Mouse (Mus musculus) liver, postnatal 0 days (tissue): ENCODE results near the gene Hnrnpab. TPM values are rescaled to one million over a fixed set of nuclear protein-coding genes. Genes with fewer than 3 reads are reported as not detected.

Experiments used
- ATAC-seq: fragments of 200-750 bp; cut with Nextera tagmentation; 2 replicates; pipeline ENCODE4 v1.8.0; 2017; ENCODE audit warnings: mild to moderate bottlenecking, moderate library complexity
- DNase-seq: peaks from one replicate; pipeline ENCODE4 v3.0.0-alpha.2; 2016
- H3K27ac ChIP-seq: fragments of 300-500 bp; sonication (generic); 2 replicates; pipeline ENCODE4 v1.5.1; 2014; ENCODE audit warnings: antibody characterized with exemption, moderate library complexity, mild to moderate bottlenecking, low read depth
- H3K27me3 ChIP-seq: fragments of 300-500 bp; sonication (generic); 2 replicates; pipeline ENCODE4 v1.6.1; 2014; ENCODE audit warnings: low read length, control low read depth, mixed read lengths; ENCODE audit not compliant: insufficient read depth
- H3K36me3 ChIP-seq: fragments of 300-500 bp; sonication (generic); replicated peaks from 2 replicates; pipeline ENCODE4 v1.6.1; 2014; ENCODE audit warnings: mild to moderate bottlenecking, control low read depth, low read length, moderate library complexity, mixed read lengths; ENCODE audit not compliant: insufficient read depth
- H3K4me1 ChIP-seq: fragments of 300-500 bp; sonication (generic); 2 replicates; pipeline ENCODE4 v1.6.1; 2014; ENCODE audit warnings: antibody characterized with exemption, mild to moderate bottlenecking, control low read depth; ENCODE audit not compliant: insufficient read depth
- H3K4me2 ChIP-seq: fragments of 300-500 bp; sonication (generic); 2 replicates; pipeline ENCODE4 v1.6.1; 2014; ENCODE audit warnings: low read depth, mild to moderate bottlenecking, low read length, moderate library complexity, mixed read lengths
- H3K4me3 ChIP-seq: fragments of 300-500 bp; sonication (generic); 2 replicates; pipeline ENCODE4 v1.5.1; 2014; ENCODE audit warnings: low read depth, low read length
- H3K9ac ChIP-seq: fragments of 300-500 bp; sonication (generic); replicated peaks from 2 replicates; pipeline ENCODE4 v1.6.1; 2014; ENCODE audit warnings: mild to moderate bottlenecking, moderate library complexity
- H3K9me3 ChIP-seq: fragments of 300-500 bp; sonication (generic); 2 replicates; pipeline ENCODE4 v1.6.1; 2016; ENCODE audit warnings: mild to moderate bottlenecking, control low read depth, low read length, mixed read lengths
- CTCF ChIP-seq: sonication (generic); IDR thresholded peaks from 2 replicates; pipeline ENCODE4 v1.5.1; 2016; ENCODE audit warnings: antibody characterized with exemption, low read depth
- EP300 ChIP-seq: IDR thresholded peaks from 2 replicates; pipeline ENCODE4 v1.6.1; 2016; ENCODE audit warnings: antibody characterized with exemption, low read depth, mild to moderate bottlenecking
- WGBS: fragments of 180-500 bp; shearing (Covaris S2); extraction: QIAGEN DNeasy Blood & Tissue Kit; methylation state at CpG from one replicate; pipeline ENCODE4 v1.1.7; 2014; ENCODE audit not compliant: insufficient replicate concordance; 5-methylcytosine and 5-hydroxymethylcytosine counted together
- polyA plus RNA-seq: library from polyadenylated mRNA; unstranded; fragments of >200 nt; fragmentation: Nextera tagmentation; extraction: Ambion mirVana; gene quantifications from 2 replicates; pipeline ENCODE4 v1.2.1, GENCODE M21; 2015

Gene Hnrnpab
- polyA plus RNA-seq, 1 experiment from 2014 or later, result 114 TPM

DNA sequence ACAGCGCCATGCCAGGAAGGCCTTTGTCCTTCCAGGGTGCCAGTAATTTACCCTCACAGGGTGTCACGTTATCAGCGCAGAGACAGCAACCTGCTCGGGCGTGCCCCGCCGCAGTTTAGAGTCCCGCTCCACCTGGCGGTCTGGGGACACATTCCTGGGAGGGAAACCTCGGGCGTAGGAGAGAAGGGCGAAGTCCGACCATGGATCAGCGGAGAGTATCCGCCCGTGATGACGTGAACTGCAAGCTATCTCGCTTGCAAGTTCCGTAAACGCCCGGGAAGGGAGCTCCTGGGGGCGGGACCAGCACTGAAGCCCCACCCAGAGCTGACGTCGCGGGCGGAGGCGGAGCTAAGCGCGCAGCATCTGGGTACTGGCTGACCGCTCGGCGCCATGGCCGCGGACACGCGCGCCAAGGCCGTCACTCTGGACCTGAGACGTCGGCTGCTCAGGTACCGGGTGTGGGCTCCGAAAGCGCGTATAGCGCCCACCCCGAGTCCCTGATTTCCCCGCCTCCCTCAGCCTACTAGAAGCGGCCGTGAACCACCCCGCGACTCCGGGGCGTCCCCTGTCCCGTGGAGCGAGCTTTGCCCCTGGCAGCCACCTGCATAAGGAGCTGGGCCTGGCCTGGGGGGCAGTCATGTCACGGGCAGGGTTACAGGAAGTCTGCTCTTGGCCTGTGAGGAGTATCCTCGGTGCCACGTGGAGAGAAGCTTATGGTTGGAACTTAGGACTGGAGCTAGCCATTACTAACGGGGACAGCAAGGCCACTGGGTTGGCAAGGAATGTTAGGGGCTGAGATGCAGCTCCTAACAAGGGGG is 22.0 kb downstream of the Hnrnpab start, which contains the start of gene Phykpl:
Gene Phykpl, plus strand, starts transcription at position 327 of the 818 bp plus-strand sequence.
- peak within 1 kb of the TSS; percentile 90 for H3K9ac ChIP-seq
- H3K4me3 ChIP-seq, result peak within 1 kb of the TSS; percentile 73
- TF ChIP-seq EP300 (no peak), CTCF (peak; percentile 75)
- peak within 1 kb of the TSS; percentile 93 for H3K4me2 ChIP-seq
- H3K4me1 ChIP-seq, result peaks cover 21% of the 10 kb centered on the region
- H3K27me3 ChIP-seq, result no peaks in the 10 kb centered on the region
- peaks cover 22% of the 10 kb centered on the region for H3K36me3 ChIP-seq
- peak; percentile 99 for DNase-seq
- ATAC-seq, result peak; percentile 92
- H3K9me3 ChIP-seq, result no peaks in the 10 kb centered on the region
- peak within 1 kb of the TSS; percentile 91 for H3K27ac ChIP-seq
- WGBS, result under 1% methylated on average over 59 of the region's 59 CpGs

DNA sequence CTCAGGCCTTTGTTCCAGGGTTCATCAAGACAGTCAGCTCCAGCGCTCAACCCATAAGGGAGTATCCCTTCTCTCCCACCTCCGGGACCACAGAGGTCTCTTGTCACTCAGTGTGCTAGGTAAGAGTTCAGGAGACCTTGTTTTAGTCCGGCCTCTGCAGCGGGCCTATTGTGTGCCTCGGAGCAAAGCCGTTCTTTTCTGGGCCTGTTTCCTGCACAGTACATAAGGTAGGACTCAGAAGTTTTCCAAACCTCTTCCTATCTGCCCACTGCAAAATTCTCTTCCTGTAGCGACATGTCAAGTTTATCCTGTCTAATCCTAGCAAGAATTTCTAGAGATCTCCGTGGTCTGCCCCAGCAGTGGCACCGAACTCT is 22.6 kb downstream of the Hnrnpab start:
- DNase-seq (no peak), ATAC-seq (peak; percentile 10)
- peaks cover 17% of the 10 kb centered on the region for H3K36me3 ChIP-seq
- H3K4me1 ChIP-seq, result peaks cover 21% of the 10 kb centered on the region
- peak overlapping the region; percentile 90 for H3K9ac ChIP-seq
- H3K9me3 ChIP-seq, result no peaks in the 10 kb centered on the region
- H3K4me2 ChIP-seq, result peak overlapping the region; percentile 93
- WGBS, result 9% methylated on average over 9 of the region's 9 CpGs
- H3K27me3 ChIP-seq, result no peaks in the 10 kb centered on the region
- H3K4me3 ChIP-seq, result peak overlapping the region; percentile 73
- peak overlapping the region; percentile 91 for H3K27ac ChIP-seq
- TF ChIP-seq EP300, result no peak
- TF ChIP-seq CTCF, result no peak

DNA sequence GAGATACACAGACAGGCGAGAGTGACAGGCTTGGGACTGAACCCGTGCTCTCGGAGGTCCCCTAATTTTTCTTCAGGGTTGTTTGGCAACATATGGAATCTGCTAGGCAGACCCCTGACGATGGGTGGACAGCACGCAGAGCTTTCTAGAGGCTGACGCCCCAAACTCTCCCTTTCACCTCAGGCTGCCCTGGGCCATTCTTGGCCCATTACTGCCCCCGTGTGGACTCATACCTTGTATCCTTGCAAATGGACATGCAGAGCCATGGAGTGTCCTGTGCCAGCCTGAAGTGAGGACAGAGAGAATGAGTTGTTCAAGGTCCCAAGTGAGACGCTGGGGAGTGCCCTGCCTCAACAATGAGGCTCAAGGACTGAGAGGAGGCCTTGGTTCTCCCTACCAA is 23.9 kb downstream of the Hnrnpab start:
- 22% methylated on average over 8 of the region's 8 CpGs for WGBS
- no peak overlapping the region for H3K4me2 ChIP-seq
- no peak overlapping the region for H3K27ac ChIP-seq

DNA sequence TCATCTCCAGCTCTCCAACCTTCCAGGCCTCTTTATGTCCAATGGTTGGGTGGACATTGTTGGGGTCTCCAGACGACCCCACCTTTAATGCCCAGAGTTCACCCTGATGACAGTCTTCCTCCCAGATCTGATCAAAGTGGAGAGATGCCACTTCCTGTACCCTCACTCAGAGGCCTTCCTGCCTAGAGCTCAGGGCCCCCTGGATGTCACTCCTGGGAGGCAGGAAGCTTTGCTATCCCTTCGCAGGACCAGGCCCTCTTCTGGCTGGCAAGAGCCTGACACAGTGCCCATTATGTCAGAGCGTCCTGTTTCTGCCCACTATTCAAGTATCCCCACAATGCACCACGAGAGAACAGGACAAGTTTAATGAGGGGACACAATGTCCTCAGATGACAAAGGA is 27.6 kb downstream of the Hnrnpab start:
- Histone ChIP-seq H3K4me2 (no peak overlapping the region), H3K4me1 (peaks cover 5% of the 10 kb centered on the region), H3K9ac (no peak overlapping the region), H3K27ac (no peak overlapping the region), H3K4me3 (no peak overlapping the region), H3K9me3 (no peaks in the 10 kb centered on the region), H3K36me3 (no peaks in the 10 kb centered on the region), H3K27me3 (no peaks in the 10 kb centered on the region)
- 61% methylated on average over 4 of the region's 4 CpGs for WGBS
- TF ChIP-seq CTCF, result no peak
- TF ChIP-seq EP300, result no peak
- DNase-seq, result no peak
- no peak for ATAC-seq

More for the DNA sequence above, 23.9 kb downstream of the Hnrnpab start:
- TF ChIP-seq EP300, result no peak
- TF ChIP-seq CTCF, result peak; percentile 88
- no peak overlapping the region for H3K9ac ChIP-seq
- ATAC-seq (no peak), DNase-seq (peak; percentile 84)
- H3K9me3 ChIP-seq, result no peaks in the 10 kb centered on the region
- no peak overlapping the region for H3K4me3 ChIP-seq
- peaks cover 6% of the 10 kb centered on the region for H3K36me3 ChIP-seq
- no peaks in the 10 kb centered on the region for H3K27me3 ChIP-seq
- peaks cover 21% of the 10 kb centered on the region for H3K4me1 ChIP-seq

DNA sequence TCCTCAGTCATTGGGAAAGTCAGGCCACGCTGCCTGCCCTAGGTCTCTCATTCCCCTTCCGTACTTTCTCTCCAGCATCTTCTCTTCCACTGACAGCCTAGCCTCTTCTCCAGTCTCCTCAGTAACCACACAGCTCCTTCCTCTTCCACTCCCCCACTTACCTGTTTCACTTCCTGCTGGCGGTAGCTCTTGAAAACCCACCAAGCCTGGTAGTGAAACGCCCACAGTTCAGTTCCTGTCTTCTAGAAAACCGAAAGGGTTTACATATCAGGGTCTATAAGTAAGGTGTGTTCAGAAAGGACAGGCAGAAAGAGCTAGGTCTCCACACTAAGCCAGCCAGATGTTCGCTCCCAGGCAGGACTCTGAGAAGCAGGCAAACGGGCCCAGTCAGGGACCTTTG is 29.1 kb downstream of the Hnrnpab start:
- 58% methylated on average over 7 of the region's 7 CpGs for WGBS
- Histone ChIP-seq H3K27me3 (no peaks in the 10 kb centered on the region), H3K9ac (no peak overlapping the region), H3K4me2 (no peak overlapping the region), H3K36me3 (no peaks in the 10 kb centered on the region), H3K27ac (no peak overlapping the region), H3K4me3 (no peak overlapping the region), H3K9me3 (no peaks in the 10 kb centered on the region), H3K4me1 (no peaks in the 10 kb centered on the region)
- DNase-seq, result no peak
- no peak for ATAC-seq
- TF ChIP-seq CTCF, result no peak
- no peak for TF ChIP-seq EP300

DNA sequence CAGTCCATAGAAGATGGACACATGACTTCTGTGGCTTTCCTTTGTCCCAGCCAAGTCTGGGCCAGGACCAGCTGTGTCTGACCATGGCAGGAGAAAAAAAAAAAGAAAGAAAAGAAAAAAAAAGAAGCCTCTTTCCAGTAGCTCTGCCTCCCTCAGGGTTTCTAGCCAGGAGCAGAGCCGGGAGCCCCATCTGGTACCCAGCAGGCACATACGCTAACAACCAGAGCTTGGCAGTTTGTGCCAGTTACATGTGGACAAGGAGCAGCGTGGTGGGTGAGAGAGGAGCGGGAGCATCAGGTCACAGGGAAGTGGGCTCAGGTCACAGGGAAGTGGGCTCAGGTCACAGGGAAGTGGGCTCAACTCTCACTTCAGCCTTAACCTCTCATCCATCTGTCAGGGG is 30.2 kb downstream of the Hnrnpab start:
- H3K4me1 ChIP-seq, result no peaks in the 10 kb centered on the region
- H3K4me2 ChIP-seq, result no peak overlapping the region
- H3K9ac ChIP-seq, result no peak overlapping the region
- WGBS, result 87% methylated on average over 4 of the region's 4 CpGs
- no peaks in the 10 kb centered on the region for H3K36me3 ChIP-seq
- no peak for DNase-seq
- no peaks in the 10 kb centered on the region for H3K9me3 ChIP-seq
- H3K27me3 ChIP-seq, result no peaks in the 10 kb centered on the region
- H3K4me3 ChIP-seq, result no peak overlapping the region
- no peak overlapping the region for H3K27ac ChIP-seq
- no peak for ATAC-seq
- no peak for TF ChIP-seq EP300
- TF ChIP-seq CTCF, result no peak
